Mouse (Mus musculus) thymus, adult 2 months (tissue): Measurements from ENCODE around the gene Heatr3. TPM values are rescaled to one million over a fixed set of nuclear protein-coding genes. Genes with fewer than 3 reads are reported as not detected.

ENCODE experiments used
- DNase-seq: peaks from one replicate; pipeline ENCODE4 v3.0.0; 2021
- H3K27ac ChIP-seq: fragments of 200-500 bp; 2 replicates; pipeline ENCODE4 v1.5.1; 2012; ENCODE audit warnings: low read length, control low read depth; ENCODE audit not compliant: control insufficient read depth, insufficient read depth
- H3K27me3 ChIP-seq: fragments of 200-500 bp; 2 replicates; pipeline ENCODE4 v1.6.1; 2012; ENCODE audit warnings: mild to moderate bottlenecking, low read length, moderate library complexity, mixed read lengths; ENCODE audit not compliant: control insufficient read depth, insufficient read depth
- H3K36me3 ChIP-seq: fragments of 200-500 bp; 2 replicates; pipeline ENCODE4 v1.6.1; 2012; ENCODE audit warnings: mild to moderate bottlenecking, low read length, moderate library complexity; ENCODE audit not compliant: control insufficient read depth, insufficient read depth
- H3K4me1 ChIP-seq: fragments of 200-500 bp; replicated peaks from 2 replicates; pipeline ENCODE4 v1.6.1; 2012; ENCODE audit warnings: low read length; ENCODE audit not compliant: control insufficient read depth, insufficient read depth
- H3K4me3 ChIP-seq: fragments of 200-500 bp; 2 replicates; pipeline ENCODE4 v1.5.1; 2012; ENCODE audit warnings: mild to moderate bottlenecking, low read length, control low read depth, moderate library complexity; ENCODE audit not compliant: control insufficient read depth, insufficient read depth
- CTCF ChIP-seq: fragments of 200-500 bp; IDR thresholded peaks from 2 replicates; pipeline ENCODE4 v1.5.1; 2012; ENCODE audit warnings: mild to moderate bottlenecking, control low read depth, low read length, moderate library complexity, borderline replicate concordance; ENCODE audit not compliant: control insufficient read depth, poor library complexity, insufficient read depth; ENCODE audit errors: extremely low read depth
- POLR2A ChIP-seq: fragments of 200-500 bp; IDR thresholded peaks from 2 replicates; pipeline ENCODE4 v1.6.1; 2012; ENCODE audit warnings: mild to moderate bottlenecking, low read length, control low read depth, moderate library complexity; ENCODE audit not compliant: control insufficient read depth, poor library complexity, insufficient read depth; ENCODE audit errors: extremely low read depth
- WGBS: fragments of 180-500 bp; shearing (Covaris S2); methylation state at CpG from one replicate; pipeline ENCODE4 v1.1.7; 2018; 5-methylcytosine and 5-hydroxymethylcytosine counted together
- polyA plus RNA-seq: library from polyadenylated mRNA; depleted of rRNA; stranded (reverse); fragments of >200 nt; gene quantifications from 2 replicates; pipeline ENCODE4 v1.2.3, GENCODE M21; 2012

Gene Heatr3
- polyA plus RNA-seq, 1 experiment: 17.7 TPM

- H3K36me3 ChIP-seq: no peaks in the 10 kb centered on the region
- no peak for DNase-seq
- H3K4me3 ChIP-seq: no peak overlapping the region
- TF ChIP-seq CTCF (no peak), POLR2A (no peak)
- H3K4me1 ChIP-seq: no peaks in the 10 kb centered on the region
- no peak overlapping the region for H3K27ac ChIP-seq
- 88% methylated on average over 2 of the region's 2 CpGs for WGBS
- no peaks in the 10 kb centered on the region for H3K27me3 ChIP-seq
These were observed 45.5 kb downstream of the Heatr3 start for GRCm38 (mm10) chr8:88183121-88183520.

- WGBS: 95% methylated on average over 1 of the region's 1 CpGs
- H3K27ac ChIP-seq: no peak overlapping the region
- H3K4me1 ChIP-seq: no peaks in the 10 kb centered on the region
- H3K36me3 ChIP-seq: no peaks in the 10 kb centered on the region
- TF ChIP-seq CTCF: no peak
- TF ChIP-seq POLR2A: no peak
- no peaks in the 10 kb centered on the region for H3K27me3 ChIP-seq
- H3K4me3 ChIP-seq: no peak overlapping the region
- DNase-seq: no peak
These were observed 47.3 kb downstream of the Heatr3 start for GRCm38 (mm10) chr8:88184914-88185313.

DNA sequence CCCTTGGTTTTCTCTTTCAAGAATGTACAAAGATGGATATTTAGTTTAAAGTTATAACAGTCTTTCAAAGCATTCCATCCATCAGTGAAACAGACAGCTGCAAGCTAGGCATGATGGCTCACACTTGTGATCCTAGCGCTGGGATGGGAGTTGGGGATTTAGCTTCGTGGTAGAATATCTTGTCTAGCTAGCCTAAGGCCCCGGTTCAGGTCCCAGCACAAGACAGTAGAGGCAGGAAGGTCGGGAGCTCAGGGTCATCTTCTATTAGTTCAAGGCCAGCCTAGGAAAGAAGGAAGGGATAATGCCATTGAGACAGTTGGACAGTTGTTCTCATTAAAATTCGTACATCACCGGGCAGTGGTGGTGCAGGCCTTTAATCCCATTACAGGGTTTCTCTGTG lies 48.1 kb downstream of the Heatr3 start:
- Histone ChIP-seq H3K36me3 (no peaks in the 10 kb centered on the region), H3K27ac (no peak overlapping the region), H3K4me1 (no peaks in the 10 kb centered on the region), H3K4me3 (no peak overlapping the region), H3K27me3 (no peaks in the 10 kb centered on the region)
- no peak for DNase-seq
- no peak for TF ChIP-seq CTCF
- no peak for TF ChIP-seq POLR2A
- WGBS: 94% methylated on average over 6 of the region's 6 CpGs

- no peak for TF ChIP-seq CTCF
- TF ChIP-seq POLR2A: no peak
- Histone ChIP-seq H3K4me3 (no peak overlapping the region), H3K4me1 (peaks cover 13% of the 10 kb centered on the region), H3K27ac (no peak overlapping the region), H3K27me3 (no peaks in the 10 kb centered on the region), H3K36me3 (no peaks in the 10 kb centered on the region)
- no peak for DNase-seq
- WGBS: 93% methylated on average over 3 of the region's 3 CpGs
These were observed 59.7 kb downstream of the Heatr3 start for GRCm38 (mm10) chr8:88197328-88197727.

- H3K4me1 ChIP-seq: peaks cover 13% of the 10 kb centered on the region
- DNase-seq: no peak
- H3K4me3 ChIP-seq: peak overlapping the region; percentile 94
- H3K36me3 ChIP-seq: no peaks in the 10 kb centered on the region
- WGBS: 1% methylated on average over 10 of the region's 10 CpGs
- H3K27me3 ChIP-seq: no peaks in the 10 kb centered on the region
- TF ChIP-seq CTCF: no peak
- no peak for TF ChIP-seq POLR2A
- no peak overlapping the region for H3K27ac ChIP-seq
These were observed 60.9 kb downstream of the Heatr3 start for GRCm38 (mm10) chr8:88198551-88198944.

DNA sequence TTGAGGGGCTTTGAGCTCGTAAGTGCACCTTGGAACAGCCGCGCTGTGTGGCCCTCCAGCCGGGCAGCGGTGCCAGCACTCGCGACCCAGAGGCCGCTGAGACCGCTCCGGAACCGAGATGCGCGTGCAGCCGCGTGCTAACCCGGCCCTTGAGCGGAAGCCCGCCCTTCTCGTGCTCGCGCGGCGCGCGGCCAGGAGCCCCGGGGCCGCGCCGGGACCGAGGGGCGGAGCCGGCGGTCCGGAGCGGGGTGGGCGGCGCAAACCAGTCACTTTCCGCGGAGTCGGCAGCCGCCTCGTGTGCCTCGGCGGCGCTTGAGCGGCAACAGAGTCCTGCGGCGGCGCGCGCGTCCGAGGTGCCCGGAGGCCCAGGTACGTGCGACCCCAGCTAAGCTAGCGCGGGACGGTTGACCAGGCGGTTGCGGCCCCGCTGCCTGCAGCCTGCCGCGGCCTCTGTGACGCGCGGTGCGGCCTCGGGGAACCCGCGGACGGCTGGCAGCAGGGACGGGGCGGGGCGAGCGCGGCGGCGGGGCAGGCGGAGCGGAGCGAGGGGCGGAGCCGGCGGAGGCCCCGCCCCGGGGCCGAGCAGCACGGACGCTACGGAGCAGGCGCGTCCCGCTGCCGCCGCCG lies 61.4 kb downstream of the Heatr3 start, which contains the start of gene Tent4b:
Gene Tent4b (plus strand): TSS at position 269 of the 627 bp plus-strand sequence.
- DNase-seq: peak; percentile 95
- Histone ChIP-seq H3K27me3 (no peaks in the 10 kb centered on the region), H3K27ac (peak within 1 kb of the TSS; percentile 46; the same call in 1 of the 2 replicates), H3K4me1 (peaks cover 13% of the 10 kb centered on the region), H3K36me3 (no peaks in the 10 kb centered on the region), H3K4me3 (peak within 1 kb of the TSS; percentile 94)
- TF ChIP-seq CTCF (no peak; the same call in 1 of the 2 replicates), POLR2A (peak; percentile 69)
- under 1% methylated on average over 87 of the region's 97 CpGs for WGBS

DNA sequence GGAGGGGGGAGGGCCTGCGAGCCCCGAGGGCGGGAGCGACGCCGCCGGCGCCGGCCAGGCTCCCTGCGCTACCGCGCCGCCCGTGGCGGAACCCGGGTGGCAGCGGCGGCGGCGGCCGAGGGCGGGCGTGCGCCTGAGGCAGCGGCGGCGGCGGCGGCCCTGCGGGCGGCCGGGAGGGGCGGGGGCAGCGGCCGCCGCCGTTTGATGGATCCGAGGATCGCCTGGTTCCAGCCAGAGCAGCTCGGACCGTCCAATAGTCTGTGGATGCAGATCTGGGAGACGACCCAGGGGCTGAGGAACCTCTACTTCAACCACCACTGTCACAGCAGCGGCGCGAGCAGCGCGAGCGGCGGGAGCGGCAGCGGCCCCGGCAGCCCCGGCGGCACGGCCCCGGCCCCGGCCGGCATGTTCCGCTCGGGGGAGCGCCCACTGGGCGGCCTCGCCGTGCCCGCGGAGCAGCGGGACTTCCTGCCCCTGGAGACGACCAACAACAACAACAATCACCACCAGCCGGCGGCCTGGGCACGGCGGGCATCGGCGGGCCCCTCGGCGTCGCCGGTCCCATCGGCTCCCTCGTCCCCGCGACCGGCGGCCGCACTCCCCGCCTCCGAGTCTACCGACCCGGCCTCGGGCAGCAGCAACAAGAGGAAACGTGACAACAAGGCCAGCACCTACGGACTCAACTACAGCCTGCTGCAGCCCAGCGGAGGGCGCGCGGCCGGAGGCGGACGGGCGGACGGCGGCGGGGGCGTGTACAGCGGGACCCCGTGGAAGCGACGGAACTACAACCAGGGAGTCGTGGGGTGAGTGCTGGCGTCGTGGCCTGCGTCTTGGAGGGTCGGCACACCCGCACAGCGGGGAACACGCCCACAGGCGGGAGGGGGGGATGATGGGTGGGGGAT lies 62.3 kb downstream of the Heatr3 start:
- peaks cover 13% of the 10 kb centered on the region for H3K4me1 ChIP-seq
- H3K27me3 ChIP-seq: no peaks in the 10 kb centered on the region

More for the DNA sequence above, 62.3 kb downstream of the Heatr3 start:
- Histone ChIP-seq H3K36me3 (no peaks in the 10 kb centered on the region), H3K4me3 (peak overlapping the region; percentile 86), H3K27ac (no peak overlapping the region)
- under 1% methylated on average over 117 of the region's 117 CpGs for WGBS
- TF ChIP-seq CTCF (no peak), POLR2A (no peak)
- peak; percentile 53 for DNase-seq
